Mouse (Mus musculus): Measurements from ENCODE around the gene Elmod3.
"Not testable (repeated sequence)": the region's sequence is repeated elsewhere in the genome, so short reads cannot be mapped to it uniquely, and the experiment has no call there.

Elmod3 gene

GRCm38 (mm10) chr6:72534035-72534809 lies 64.0 kb downstream of the Elmod3 start:
- DNase-seq (ENCODE audit: low read depth, low spot score) = no peak

- DNase-seq (ENCODE audit: low read depth, low spot score) = not testable (repeated sequence)
These were observed 64.7 kb downstream of the Elmod3 start for GRCm38 (mm10) chr6:72533555-72533954.

GRCm38 (mm10) chr6:72532580-72532979 lies 65.6 kb downstream of the Elmod3 start:
- no peak for DNase-seq (ENCODE audit: low read depth, low spot score)

GRCm38 (mm10) chr6:72528410-72529151 lies 69.6 kb downstream of the Elmod3 start:
- no peak for DNase-seq (ENCODE audit: low read depth, low spot score)

- no peak for DNase-seq (ENCODE audit: low read depth, low spot score)
These were observed 71.1 kb downstream of the Elmod3 start for GRCm38 (mm10) chr6:72527070-72527469.

- no peak for DNase-seq (ENCODE audit: low read depth, low spot score)
These were observed 74.1 kb downstream of the Elmod3 start for GRCm38 (mm10) chr6:72524160-72524559.

- no peak for DNase-seq (ENCODE audit: low read depth, low spot score)
These were observed 75.0 kb downstream of the Elmod3 start for GRCm38 (mm10) chr6:72523222-72523621.

- no peak for DNase-seq (ENCODE audit: low read depth, low spot score)
These were observed 75.9 kb downstream of the Elmod3 start for GRCm38 (mm10) chr6:72522288-72522687.

- no peak for DNase-seq (ENCODE audit: low read depth, low spot score)
These were observed 76.6 kb downstream of the Elmod3 start, which contains the start of gene Sh2d6 for GRCm38 (mm10) chr6:72521607-72522006. Gene Sh2d6, minus strand, starts transcription at chr6:72521707.

- no peak for DNase-seq (ENCODE audit: low read depth, low spot score)
These were observed 77.3 kb downstream of the Elmod3 start for GRCm38 (mm10) chr6:72520904-72521303.

- no peak for DNase-seq (ENCODE audit: low read depth, low spot score)
These were observed 78.1 kb downstream of the Elmod3 start for GRCm38 (mm10) chr6:72519892-72520663.

- DNase-seq (ENCODE audit: low read depth, low spot score) = no peak
These were observed 78.9 kb downstream of the Elmod3 start for GRCm38 (mm10) chr6:72519303-72519702.

- DNase-seq (ENCODE audit: low read depth, low spot score) = no peak
These were observed 79.4 kb downstream of the Elmod3 start for GRCm38 (mm10) chr6:72518842-72519241.

Data from retina, adult 2 months (tissue).